Mouse (Mus musculus) kidney, postnatal 14 days (tissue): ENCODE measurements around the gene Zfp954.
A peak's percentile ranks its signal among the peaks of the same experiment; 100 is the strongest.
"Not testable (repeated sequence)": the region's sequence is repeated elsewhere in the genome, so short reads cannot be mapped to it uniquely, and the experiment has no call there.

Experiments
- DNase-seq: peaks from one replicate; pipeline ENCODE4 v3.0.0; 2022; ENCODE audit warnings: mixed read lengths

Zfp954 gene

DNA sequence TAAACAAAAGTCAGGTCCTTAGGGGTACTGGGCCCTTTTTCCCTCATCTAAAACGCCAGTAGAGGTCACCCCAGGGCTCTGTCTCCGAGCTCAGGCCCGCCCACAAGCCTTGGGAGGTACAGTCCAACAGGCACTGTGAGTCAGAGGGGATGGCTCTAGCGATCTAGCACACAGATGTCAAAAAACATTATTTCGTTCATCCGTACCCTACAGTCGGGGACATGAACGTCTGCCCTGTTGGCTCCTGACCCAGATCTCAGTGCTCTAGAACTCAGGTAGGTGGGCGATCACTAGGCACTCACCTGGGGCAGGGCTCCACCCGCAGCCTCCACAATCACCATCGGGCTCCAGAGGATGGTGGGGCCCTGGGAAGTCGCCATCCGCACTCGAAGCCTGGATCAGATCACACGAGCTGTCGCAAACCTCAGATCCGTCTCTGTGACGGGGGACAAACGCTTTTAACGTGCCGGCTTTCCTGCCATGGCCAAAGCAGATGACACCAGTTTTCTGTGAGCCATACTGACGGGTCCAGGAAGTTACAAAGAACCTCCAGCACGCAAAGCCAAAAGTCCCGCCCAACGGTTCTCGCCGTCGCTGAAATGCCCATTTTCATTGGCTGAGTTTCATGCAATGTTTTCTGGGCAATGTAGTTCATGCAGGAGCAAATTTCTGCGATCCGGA lies at the start of gene Zfp954:
Zfp954 (minus strand) TSS at position 568 of the 681 bp plus-strand sequence.
- peak; percentile 91 for DNase-seq

DNA sequence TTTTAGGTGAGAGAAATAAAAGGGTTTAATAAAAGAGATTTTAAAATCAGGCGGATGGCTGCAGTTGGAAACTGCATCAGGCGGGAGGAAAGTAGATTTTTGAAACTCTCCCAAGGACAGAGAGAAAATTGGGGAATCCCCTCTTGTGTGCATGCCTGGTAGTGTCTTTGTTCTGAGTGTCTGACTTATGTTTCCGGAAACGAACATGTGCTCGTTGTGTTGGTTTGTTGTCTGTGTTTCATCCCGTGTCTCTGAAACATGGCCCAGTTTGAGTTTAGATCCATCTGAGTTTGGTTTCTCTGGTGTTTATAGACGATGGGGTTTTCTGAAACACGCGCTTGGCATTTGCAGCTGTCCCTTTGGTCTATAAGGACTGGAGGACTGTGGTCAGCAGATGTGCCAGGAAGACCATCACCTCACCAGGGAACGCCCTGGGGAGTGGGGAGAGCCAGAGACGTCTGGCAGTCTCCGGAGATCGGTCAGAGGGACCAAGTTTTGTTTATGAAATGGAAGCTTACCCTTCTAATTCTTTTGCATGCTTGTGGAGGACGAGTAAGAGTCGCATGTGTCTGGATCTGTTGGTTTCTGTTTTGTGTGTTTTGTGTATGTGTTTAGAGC lies 24.8 kb upstream of the Zfp954 start:
- no peak for DNase-seq

DNA sequence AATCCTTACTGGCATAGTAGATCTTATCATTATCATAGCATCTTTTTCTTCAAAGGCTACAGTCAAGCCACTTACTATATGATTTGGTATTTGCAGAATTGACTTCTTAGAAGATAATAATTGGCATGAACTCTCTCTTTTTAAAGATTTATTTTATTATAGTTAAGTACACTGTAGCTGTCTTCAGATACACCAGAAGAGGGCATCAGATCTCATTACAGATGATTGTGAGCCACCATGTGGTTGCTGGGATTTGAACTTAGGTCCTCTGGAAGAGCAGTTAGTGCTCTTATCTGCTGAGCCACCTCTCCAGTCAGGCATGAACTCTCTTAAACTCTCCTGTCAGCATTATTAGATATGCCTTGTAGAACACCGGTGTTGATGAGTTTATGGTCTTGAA lies 22.9 kb upstream of the Zfp954 start:
- no peak for DNase-seq

DNA sequence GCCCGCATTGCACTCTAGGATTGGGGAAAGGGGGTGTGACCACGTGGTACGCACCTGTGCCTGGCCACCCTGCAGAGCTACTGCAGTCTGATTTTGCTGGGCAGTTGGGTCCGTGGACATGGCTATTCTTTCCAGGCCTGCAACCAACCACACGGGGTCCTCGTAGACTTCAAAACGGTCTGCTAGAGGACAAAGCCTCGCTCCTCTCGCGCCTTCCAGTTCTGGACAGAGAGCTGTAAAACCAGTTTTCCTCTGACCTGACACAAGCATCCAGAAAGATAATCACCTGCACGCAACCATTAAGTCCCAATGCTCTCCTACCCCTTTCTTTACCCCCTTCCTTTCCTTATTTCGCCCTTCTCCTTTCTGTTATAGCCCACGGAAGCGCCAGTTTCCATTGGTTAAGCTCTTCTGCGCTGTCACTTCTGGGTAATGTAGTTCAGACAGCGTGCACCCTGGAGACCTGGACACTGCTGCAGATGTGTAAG lies 15.1 kb upstream of the Zfp954 start, which contains the start of gene Zfp773:
Zfp773 (minus strand) TSS at position 377 of the 488 bp plus-strand sequence.
- peak; percentile 74 for DNase-seq

DNA sequence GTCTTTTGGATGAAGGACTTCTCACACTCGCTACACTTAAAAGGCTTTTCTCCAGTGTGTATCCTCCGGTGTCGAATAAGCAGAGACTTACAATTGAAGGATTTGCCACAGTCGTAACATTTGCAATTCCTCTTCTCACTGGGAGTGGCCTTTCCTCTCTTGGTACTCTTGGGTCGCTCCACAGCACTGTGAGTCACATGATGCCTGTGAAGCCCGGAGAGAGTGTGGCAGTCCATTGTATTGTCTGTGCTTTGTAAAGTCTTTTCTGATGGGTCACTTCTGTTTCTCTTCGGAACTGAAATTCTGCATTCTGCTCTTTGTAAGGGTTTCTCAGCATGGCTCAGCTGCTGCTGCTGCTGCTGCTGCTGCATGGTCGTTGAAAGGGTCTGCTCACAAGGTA lies 11.5 kb upstream of the Zfp954 start:
- DNase-seq: no peak

DNA sequence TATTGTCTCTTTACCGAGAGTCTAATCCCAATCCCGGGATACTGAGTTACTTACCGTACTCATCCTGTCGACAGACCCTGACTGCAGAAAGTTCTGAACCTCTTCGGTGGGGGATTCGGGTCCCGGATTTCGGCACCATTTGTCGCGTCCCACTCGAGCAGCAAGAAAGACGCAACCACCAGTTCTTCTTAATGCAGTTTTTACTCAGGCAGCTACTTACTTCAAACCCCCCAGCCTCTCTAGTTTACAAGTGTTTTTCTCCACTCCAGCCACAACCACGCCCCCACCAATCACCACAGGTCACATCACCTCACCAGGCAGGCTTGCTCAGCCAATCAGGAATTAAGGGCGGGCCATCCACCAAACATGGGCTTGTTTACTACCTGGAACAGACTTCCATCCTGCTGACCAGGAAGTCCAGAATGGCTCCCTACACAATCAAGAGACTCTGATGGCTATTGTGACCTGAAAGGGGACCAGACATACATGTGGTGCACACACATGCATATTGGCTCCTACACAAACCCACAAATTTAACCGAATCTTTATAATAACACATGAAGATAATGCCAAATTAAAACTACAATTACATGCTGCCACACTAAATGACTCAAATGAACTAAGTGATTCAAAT lies 9.3 kb upstream of the Zfp954 start:
- not testable (repeated sequence) for DNase-seq

DNA sequence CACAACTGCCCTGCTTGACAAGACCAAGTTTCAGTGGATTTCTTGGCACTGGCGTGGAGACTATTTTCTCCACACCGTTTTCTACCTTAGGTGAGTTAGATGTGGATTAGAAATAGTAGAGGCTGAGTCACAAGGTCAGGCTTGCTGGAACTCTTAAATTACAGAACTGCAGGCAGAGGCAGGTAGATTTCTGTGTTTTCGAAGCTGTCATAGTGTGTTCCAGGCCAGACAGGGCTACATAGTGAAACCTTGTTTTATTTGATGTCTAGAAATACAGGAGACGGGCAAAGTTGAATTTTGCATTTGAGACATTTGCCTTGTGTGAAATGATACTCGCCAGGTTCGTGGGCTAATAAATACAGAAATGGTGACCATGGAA lies 303 bp upstream of the Zfp954 start:
- DNase-seq: no peak

DNA sequence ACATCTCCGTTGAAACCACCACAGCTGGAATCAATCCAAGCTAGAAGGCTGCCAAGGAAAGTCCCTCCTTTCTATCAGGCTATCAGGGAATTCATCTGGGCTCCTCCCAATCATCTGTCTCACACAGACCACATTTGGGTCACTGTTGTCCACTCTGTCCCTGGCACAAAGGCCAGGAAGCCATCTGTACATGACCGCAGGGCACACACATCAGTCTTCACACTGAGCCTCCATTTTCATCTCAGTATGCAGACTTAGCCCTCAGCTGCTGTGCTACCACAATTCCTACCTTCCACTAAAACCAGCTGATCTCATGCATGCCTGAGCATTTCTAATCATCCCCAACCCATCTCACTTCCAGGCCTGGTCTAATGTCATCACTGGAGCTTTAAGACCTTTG lies 2.8 kb downstream of the Zfp954 start:
- DNase-seq: no peak

DNA sequence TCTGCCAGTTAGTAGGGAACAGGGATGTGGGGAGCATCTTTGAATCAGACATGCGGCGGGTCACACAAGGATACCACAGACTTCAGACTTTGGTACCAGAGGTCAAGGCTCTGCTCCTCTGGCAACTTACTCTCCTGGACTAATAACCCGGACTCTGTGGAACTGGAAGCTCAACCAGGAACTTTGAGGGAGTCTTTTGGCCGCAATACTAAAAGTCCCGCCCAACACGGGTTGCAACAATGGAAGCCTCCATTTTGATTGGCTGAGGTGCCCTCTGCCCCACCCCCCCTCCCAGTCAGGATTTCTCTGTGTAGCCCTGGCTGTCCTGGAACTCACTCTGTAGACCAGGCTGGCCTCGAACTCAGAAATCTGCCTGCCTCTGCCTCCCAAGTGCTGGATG lies 12.8 kb downstream of the Zfp954 start:
- no peak for DNase-seq
